Mouse (Mus musculus): ENCODE results near the gene Ccr6.

Ccr6 gene

DNA sequence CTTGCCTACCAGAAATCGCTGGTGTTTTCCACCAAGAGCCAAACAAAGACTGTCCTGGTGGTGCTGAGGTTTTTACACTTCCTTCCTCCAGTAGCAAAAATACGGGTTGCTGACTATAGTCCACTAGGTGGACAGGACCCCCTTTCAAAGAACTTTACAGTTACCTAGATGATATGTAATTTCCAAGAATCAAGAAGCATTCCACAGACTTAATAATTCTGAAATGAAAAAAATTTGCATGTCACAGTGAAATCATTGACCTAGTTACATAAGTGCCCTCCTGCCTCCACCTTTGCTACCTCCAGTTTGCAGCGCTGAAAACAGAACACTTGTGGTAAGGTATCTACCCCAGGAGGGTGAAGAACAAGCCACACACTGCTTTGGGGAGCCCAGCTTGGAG lies at the start of gene Ccr6:
Ccr6 (plus strand) TSS at position 301 of the 400 bp plus-strand sequence.
- CTCF ChIA-PET: no interaction called here

DNA sequence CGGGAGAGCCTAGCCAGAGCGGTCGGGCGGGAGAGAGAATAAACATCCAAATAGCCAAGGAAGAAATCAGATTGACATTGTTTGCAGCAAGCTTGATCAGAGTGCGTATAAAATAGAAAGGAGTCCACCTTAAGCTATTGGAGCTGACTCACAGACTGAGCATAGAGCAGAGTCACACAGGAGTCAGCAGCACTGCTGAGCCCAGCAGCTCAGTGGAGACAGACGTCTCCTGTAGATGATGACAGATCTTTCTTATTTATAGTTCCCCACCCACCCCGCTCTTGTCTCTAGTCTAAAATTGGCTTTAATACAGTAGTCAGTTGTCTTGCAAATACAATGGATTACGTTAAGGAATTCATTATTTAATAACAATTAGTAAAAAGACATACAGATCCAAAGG lies 42.2 kb upstream of the Ccr6 start:
- CTCF ChIA-PET: no interaction called here

DNA sequence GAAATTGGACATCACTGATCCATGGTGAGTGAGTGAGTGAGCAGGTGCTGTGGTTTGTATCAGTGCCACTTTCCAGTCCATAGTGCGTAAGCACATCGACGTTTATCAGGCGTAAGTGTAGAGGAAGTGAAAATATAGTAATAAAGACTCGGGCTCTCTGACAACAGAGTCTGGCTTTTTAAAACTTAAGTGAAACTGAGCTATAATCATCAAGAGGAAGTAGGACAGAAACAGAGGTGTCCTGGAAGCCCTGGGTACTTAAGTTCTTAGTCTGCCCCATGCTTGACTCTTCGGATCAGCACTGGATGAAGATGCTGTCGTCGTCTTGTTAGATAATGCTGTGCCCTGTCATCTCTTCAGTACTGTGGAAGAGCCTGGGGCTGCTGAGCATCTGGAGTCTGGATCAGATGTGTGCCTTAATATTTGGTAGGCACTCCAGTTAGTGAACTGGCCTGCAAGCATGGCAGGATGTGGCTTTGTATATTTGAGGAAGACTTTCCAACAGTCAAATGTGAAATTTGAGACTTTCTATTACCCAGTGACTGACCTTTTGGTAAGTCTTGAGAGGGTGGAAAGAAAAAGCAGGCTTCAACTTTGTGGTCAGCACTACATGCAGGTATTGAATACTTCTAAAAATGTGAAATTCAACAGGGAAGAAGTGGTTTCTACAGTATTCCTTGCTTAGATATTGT lies 40.0 kb upstream of the Ccr6 start:
- CTCF ChIA-PET: interaction anchor here (0.6 kb wide), 2 partner anchors 24 to 266 kb away, joined by 3 to 6 read pairs; no protein-coding TSS in a partner anchor

DNA sequence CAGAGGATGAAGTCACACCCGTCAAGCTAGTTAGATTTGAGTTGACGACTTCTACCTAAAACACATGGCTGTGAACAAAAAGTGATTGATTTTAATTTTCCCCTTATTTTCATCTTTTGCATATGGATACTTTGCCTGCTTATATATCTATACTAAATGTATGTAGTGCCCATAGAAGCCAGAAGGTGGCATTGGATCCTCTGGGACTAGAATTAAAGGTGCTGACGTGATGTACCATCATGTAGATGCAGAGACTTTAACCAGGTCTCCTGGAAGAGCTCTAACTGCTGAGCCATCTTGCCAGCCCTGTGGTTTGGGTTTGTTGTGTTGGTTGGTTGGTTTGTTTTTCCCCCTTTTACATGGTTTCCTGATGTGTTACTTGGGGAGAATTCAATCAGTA lies 38.2 kb upstream of the Ccr6 start:
- CTCF ChIA-PET: interaction anchor here (0.7 to 1.4 kb wide), 3 partner anchors 8 to 48 kb away, joined by 3 read pairs; no protein-coding TSS in a partner anchor

DNA sequence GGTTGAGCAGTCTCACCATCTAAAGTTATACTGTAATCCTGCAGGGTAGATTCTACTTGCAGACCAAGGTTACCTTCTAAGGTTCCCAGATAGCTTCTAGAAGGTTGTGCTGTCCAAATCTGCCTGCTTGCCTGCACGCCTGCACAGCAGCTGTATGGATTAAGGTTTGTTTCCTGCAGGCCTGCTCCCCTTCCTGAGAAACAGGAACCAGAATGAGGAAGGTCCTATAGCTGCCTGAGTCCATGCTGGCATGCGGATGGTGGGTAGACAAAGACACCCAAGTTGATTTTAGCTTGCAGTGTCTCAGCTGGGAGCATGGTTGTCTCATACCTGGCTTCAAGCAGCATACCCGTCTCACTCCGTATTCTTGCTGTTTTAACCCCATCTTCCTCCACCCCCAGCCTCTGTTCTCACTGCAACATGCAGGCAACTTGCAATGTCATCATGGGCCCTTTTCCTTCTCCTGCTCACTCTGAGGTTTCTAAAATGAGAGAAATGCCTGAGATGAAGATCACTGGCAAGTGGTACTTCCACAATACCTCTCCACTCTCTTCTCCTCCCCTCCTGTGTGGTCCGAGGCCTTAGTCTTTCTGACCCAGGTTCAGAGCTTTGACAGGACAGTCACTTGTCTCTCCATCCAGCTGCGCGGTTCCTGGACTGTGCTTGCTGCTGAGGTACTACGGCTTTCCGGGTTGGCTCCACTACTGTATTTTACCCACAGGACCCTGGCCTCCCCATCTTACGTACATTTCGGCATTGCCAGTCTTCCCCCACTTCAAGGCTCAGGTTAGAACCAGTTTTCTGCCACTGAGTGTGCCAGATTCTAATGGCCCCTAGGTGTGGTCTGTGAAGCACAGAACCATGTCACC lies 36.5 kb upstream of the Ccr6 start:
- CTCF ChIA-PET: interaction anchor here (0.6 to 0.7 kb wide), 2 partner anchors 26 to 38 kb away, joined by 3 to 11 read pairs; no protein-coding TSS in a partner anchor

DNA sequence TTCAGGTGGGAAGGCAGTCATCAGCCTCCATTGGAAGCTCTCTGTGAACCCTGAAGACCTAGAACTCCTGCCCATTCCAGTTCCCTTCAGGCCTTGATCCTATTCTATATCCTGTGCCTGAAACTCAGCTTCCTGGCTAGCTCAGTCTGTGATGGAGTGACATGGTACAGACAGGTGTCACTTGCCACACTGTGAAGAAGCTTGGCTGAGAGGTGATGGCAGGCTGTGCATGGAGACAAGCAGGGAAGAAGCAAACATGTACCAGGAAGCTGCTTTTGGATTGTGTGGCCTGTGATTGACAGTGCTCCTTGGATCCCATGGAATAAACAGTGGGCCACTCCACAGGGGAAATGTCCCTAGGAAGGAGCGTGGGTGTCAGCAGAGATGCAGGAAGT lies 35.9 kb upstream of the Ccr6 start:
- CTCF ChIA-PET: no interaction called here

DNA sequence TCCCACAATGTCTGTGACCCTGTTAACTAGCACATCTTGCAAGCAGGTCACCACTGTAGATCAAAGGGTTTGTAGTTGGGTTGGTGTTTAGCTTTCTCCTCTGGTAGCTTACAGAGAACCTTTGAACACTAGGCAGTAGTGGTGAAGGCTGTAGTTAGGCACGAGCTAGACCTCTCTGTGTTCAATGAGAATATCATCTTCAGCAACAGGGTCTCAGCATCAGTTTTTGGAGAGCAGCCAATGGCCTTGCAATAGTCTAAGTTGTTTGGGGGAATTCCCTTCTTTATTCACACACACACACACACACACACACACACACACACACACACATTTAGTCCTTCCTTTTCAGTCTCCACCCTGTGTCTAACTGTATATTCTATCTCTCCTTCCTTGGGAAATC lies 32.4 kb upstream of the Ccr6 start:
- CTCF ChIA-PET: interaction anchor here (0.6 kb wide), 1 partner anchor 279 kb away, joined by 3 read pairs; no protein-coding TSS in a partner anchor

DNA sequence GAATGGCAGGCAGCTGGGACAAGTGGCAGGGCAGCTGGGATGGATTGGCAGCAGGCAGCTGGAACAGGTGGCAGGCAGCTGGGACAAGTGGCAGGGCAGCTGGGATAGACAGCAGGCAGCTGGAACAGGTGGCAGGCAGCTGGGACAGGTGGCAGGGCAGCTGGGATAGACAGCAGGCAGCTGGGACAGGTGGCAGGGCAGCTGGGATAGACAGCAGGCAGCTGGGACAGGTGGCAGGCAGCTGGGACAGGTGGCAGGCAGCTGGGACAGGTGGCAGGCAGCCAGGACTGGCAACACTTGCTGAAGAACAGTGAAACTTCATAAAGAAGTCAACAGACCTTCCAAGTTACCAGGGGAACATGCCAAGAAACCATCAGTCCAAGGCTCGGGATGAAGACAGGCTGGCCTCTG lies 30.6 kb upstream of the Ccr6 start:
- CTCF ChIA-PET: interaction anchor here (0.7 to 1.0 kb wide), 2 partner anchors 8 to 29 kb away, joined by 3 read pairs; no protein-coding TSS in a partner anchor

DNA sequence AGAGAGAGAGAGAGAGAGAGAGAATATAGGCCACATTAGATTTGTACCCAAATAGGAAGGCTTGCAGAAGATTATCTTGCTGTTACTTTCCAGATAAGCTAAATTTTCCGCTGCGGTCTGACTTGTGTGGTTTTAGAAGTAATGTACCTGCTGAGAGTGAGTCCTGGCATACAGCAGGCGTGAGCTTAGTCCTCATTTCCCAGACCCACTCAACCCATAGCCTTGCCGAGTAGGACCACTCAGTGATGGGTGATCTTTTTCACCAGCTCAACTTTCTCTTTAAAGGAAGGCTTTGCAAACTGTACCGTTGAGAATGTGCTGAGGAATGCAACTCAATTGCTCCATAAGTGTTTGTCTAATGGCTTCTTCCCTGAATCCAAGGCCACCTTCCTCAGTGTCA lies 29.2 kb upstream of the Ccr6 start:
- CTCF ChIA-PET: interaction anchor here (0.5 to 1.1 kb wide), 3 partner anchors 10 to 77 kb away, joined by 3 to 4 read pairs (median 3); no protein-coding TSS in a partner anchor

DNA sequence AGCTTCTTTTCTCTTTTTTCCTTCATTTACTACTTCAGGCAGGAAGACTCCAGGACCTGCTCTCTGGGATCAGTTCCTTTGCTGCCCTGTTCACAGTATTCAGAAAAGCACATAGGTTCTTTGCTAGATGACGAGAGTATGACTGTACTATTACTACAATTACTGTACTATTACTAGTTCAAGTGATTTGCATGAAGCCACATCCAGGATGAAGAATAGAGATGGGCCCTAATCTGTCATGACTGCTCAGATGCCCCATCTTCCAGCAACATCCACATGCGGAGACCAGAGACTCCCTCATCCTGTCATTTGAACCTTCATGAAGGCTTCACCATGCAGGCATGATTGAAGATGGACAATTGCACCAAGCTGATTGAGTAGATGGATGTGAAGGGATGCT lies 26.1 kb upstream of the Ccr6 start:
- CTCF ChIA-PET: no interaction called here

DNA sequence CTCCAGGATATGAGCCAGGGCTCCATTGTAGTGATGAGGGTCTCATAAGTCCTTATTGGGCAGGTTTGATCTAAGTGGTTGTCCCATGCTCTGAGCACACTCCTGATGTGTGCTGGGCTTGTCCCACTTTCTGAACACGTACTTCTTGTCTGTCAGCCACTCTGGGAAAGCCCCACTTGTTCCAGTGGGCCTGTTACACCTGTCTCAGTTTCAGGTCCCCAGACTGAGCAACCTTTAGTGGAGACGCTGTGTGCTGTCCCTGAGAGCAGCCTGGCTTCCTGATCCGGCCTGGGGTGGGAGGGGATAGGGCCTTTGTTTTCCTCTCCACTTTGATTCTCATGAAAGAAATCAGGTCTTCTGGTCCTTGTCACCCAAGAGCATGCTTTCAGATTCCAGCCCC lies 25.7 kb upstream of the Ccr6 start:
- CTCF ChIA-PET: no interaction called here

DNA sequence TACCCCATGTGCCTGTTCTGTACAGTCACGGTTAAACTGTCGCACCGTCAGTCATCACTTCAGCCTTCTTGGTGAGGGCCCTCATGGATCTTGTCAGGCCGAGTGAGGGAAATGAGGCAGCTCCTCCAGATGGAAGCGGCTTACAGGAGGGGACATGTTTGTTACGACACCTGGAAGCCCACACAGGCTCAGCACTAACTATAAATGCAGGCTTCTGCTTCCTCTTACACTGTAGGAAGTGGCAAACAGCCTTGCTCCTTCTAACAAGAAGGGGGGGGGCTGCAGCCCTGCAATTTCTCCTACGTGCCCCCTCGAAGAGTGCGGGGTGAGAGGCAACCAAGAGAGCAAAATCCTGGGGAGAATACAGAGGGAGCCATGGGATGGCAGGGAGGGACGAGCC lies 25.2 kb upstream of the Ccr6 start:
- CTCF ChIA-PET: no interaction called here

DNA sequence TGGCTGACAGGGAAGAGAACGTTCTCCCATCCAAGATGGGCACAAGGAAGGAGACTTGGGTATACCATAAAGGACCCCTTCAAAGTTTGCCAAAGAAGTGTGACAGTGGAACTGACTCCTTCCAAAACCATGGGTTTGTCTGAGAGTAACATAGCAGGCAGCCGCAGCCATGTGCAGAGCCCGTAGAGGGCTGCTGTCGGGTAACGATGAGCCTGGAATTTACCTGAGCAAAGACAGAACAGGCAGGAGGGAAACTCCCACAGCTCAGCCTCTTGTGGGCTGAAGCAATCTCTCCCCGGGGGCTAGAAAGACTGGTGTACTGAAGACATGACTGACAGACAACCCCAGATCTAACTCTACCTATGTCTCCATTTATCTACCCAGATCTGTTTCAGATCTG lies 24.4 kb upstream of the Ccr6 start:
- CTCF ChIA-PET: interaction anchor here (0.5 kb wide), 1 partner anchor 31 kb away, joined by 14 read pairs; no protein-coding TSS in a partner anchor

DNA sequence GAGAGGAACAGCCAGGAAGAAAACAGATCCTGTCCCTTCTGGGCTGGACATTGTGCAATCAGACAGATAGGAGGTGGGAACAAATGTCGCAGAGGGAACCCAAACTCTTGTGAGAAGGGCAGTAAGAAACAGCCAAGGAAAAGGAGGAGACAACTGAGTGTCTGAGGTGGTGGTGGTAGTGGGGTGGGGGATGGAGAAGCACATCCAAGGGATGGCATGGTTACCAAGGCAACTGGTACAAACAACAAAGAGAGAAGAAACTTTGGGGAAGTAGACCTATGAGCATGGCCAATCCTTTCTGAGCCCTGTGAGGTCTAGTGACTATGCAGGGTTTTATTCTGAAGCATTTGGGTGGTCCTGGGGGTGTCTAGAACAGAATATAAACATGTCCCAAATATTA lies 21.5 kb upstream of the Ccr6 start:
- CTCF ChIA-PET: no interaction called here

DNA sequence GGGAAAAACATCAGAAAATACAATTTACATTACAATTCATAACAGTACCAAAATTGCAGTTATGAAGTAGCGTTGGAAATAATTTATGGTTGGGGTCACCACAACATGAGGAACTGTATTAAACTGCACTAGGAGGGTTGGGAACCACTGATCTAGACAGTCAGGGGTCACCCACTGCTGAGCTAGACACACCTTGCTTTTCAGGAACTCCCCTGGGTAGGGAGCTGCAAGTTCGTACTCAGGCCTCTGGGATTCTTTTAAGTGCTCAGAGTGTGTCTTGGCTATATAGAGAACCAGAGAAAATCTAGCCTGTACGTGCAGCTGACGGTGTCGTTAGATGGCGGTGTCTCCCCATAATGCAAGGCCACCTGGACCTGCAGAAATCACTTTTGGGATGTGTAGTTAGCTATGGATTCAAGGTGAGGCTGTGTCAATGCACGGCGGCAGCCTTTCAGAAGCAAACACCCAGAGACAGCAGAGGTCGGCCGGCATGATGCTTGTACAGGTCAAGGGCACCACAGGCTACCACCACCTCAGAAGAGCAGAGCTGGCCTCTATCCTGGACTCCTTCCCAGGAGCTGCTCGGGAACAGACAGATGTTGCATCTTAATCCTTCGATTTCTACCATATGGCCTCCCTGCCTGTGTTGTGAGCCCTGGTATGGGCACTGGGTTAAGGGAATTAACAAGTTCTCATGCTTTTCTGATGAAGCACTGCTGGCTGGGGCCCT lies 20.7 kb upstream of the Ccr6 start:
- CTCF ChIA-PET: no interaction called here

DNA sequence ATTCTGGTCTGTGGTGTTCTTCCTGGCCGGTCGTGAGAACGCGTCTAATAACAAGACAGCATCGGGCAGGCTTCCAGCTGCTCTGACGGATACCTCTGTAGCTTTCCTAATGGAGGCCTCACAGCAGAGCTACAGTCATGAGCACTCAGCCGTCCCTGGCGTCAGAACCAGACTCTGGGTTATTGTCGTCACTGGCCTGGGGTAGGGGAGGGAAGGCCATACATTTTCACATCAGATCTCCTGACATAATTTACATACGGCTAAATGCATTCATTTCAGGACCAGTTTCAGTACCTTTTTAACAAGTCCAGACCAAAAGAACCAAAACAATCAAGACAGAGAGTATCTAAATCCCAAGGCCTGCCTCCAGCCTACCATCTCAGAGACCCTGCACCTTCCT lies 12.6 kb upstream of the Ccr6 start:
- CTCF ChIA-PET: no interaction called here

DNA sequence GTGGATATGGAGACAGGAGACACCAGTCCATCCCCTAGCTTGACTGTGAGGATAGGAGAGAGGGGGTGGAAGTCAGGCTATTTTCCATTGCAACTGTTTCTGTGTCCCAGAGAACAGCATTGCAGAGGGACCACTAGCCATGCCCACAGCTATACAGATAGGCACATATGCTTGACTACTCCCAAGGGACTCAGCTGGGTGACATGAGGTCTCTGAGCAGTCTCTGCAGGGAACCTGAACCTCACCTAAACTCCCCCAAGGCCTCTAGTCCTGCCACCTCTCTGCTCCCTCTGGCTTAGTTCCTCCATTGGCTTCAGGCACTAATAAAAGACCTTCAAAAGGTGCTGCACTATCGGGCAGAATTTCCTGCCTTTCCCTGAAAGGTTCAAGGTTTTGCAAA lies 11.8 kb upstream of the Ccr6 start:
- CTCF ChIA-PET: interaction anchor here (0.8 to 1.3 kb wide), 3 partner anchors 10 to 25 kb away, joined by 3 read pairs; no protein-coding TSS in a partner anchor

DNA sequence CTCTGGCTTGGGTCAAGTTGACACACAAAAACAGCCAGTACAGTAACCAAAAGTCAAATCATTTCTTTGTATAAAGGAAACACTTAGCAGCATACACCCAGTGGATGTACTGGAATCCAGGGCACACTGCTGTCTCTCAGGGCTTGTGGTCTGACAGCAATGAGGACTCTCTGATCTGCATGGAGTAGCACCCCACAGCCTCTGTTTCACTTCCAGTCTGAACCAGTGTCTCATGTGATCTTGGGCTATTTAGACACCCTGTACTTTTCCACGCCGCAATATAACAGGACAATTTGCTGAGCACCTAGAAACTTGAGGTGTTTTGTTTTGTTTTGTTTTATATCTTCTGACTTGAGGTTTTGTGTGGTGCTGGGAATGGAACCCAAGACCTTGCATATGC lies 10.7 kb upstream of the Ccr6 start:
- CTCF ChIA-PET: interaction anchor here (0.8 to 1.3 kb wide), 3 partner anchors 9 to 26 kb away, joined by 3 to 4 read pairs (median 3); no protein-coding TSS in a partner anchor

DNA sequence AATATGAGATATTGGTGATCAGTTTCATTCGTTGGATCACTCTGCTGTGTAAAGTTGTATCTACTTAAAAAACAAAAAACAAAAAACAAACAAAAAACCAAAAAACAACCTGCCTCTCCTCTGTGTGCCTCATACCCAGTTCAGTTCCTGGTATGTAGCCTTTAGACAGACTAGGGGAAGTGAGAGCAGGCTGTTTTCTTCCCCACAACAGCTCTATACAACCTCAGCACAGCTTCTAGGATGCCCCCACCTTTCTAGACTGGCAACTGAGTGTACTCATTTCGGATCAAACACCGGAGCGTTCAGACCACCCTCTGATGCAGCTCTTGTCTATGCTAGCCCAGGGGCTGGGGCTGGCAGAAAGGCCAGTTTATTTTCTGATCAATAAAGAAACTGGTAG lies 10.1 kb upstream of the Ccr6 start:
- CTCF ChIA-PET: interaction anchor here (1.1 kb wide), 1 partner anchor 20 kb away, joined by 4 read pairs; no protein-coding TSS in a partner anchor

DNA sequence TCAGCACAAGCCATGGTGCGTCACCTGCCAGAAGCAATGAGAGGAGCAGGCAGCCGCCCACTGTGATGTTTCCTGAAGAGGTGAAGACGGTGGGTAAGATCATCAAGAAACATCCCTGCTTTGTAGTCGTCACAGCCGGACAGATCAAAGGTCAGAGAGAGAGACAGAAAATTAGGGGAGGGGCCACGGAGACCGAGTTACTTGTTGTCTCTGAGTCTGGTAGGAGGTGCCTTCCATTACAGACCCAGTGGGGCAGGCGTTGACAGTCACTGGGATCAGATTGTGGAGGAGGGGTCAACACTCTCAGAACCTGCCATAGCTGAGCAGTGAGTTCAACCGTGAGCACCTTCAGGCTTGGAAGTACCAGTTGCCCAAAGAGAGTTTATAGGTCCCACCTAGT lies 7.2 kb upstream of the Ccr6 start:
- CTCF ChIA-PET: interaction anchor here (1.0 kb wide), 1 partner anchor 11 kb away, joined by 4 read pairs; no protein-coding TSS in a partner anchor

DNA sequence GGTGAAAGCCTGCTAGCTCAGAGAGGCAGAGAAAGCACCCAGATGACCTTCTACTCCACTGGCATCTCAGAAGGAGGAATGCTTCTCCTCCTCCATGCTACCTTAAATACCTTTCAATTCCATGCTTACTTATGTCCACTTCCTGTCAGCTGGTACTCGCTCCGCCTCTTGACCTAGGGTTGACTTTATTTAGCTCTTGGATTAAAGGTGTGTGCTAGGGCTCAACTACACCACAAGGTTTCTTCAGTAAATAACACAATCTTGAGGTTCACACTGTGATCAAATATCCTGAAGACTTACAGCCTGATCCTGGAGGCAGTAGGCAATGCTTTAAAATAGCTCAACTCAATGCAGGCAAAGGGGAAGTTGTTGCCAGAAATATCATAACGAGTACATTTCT lies 6.2 kb upstream of the Ccr6 start:
- CTCF ChIA-PET: interaction anchor here (0.6 to 1.0 kb wide), 2 partner anchors 10 to 50 kb away, joined by 4 to 7 read pairs; no protein-coding TSS in a partner anchor

DNA sequence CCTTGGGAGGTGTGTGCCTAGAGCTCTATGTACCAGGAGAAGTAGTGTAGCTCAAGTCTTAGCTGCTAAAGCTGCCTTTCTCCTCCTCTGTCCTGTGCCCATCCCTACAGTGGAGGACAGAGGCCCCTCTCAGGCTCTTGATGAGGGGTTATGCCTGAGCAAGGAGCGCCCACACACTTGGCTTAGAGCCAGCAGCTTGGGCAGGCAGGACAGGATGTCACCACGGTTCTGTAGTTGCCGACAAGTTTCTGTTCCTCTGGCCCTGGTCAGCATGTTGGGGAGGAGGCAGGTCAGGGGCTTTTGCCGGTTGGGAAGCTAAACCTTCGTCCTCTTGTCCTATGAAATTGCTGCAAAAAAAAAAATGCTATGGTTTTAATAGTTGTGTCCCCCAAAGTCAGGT lies 3.8 kb upstream of the Ccr6 start:
- CTCF ChIA-PET: interaction anchor here (0.8 kb wide), 1 partner anchor 22 kb away, joined by 3 read pairs; no protein-coding TSS in a partner anchor
